Mouse (Mus musculus) hindbrain, embryonic 13.5 days (tissue): Measurements from ENCODE around the gene Rwdd4a. TPM values are rescaled to one million over a fixed set of nuclear protein-coding genes. Genes with fewer than 3 reads are reported as not detected.

Source experiments
- microRNA-seq: library from miRNA; unstranded; fragments of <30 nt; microRNA quantifications from one replicate; pipeline ENCODE4, GENCODE M21; 2016
- polyA plus RNA-seq: library from polyadenylated mRNA; unstranded; fragments of >200 nt; fragmentation: Nextera tagmentation; extraction: Ambion mirVana; gene quantifications from 2 replicates; pipeline ENCODE4 v1.2.1, GENCODE M21; 2015

Rwdd4a gene
- polyA plus RNA-seq, 1 experiment from 2014 or later = 39.4 TPM

Small RNA genes within 50 kb of the gene (microRNA-seq; reads per million reads assigned to microRNA genes)
- gene Gm27409 = not detected

Other genes with a start within 250 kb of the Rwdd4a start
- 36.6 and 38.9 TPM in 2 replicates for gene Stox2, start 87.3 kb upstream of the Rwdd4a start, polyA plus RNA-seq
- gene Trappc11, start 194 bp upstream of the Rwdd4a start, polyA plus RNA-seq = 38.7 and 40.0 TPM in 2 replicates
- 5.6 and 6.2 TPM in 2 replicates for gene Ing2, start 141.9 kb downstream of the Rwdd4a start, polyA plus RNA-seq
- gene Cdkn2aip, start 180.3 kb downstream of the Rwdd4a start, polyA plus RNA-seq = 41.0 and 41.4 TPM in 2 replicates